Comparison of ENCODE assay signal across 9 mouse cellular contexts in the genomic region with DNA sequence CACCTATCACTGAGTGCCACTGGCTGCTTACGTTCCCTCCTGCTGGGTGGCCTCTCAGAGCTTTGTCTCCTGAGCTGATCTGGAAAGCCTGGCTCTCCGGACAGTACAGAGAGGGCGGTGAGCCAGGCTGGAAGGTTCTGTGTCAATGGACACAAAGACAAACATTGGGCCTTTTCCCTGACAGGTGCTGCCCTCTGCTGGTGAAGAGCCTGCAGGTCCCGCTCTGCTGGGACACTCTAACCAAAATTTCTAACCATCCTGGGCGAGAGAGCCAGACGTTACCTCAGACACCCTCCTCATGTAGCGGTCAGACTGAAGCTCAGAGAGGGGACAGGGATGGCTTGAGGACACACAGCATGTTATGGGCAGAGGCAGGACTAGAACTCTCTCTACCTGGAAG.
DNase-seq lines count a peak whose midpoint lies in the region; ATAC-seq and TF ChIP-seq lines count a peak whose summit lies in the region.
"Had no signal": no experiment of that assay in that cellular context is flagged by ENCODE, and none has a peak within 500 bp of the region (broad histone marks: within the 10 kb centered on the region; RNA-seq: fewer than 3 reads in every experiment).

No protein-coding gene starts in this region.

- H3K9ac ChIP-seq in forebrain, embryonic 12.5 days = no peak overlapping the region
- no peak overlapping the region for H3K9ac ChIP-seq in hindbrain, embryonic 15.5 days
- no peak overlapping the region for H3K9ac ChIP-seq in limb, embryonic 11.5 days (ENCODE audit: low read length)
- H3K9ac ChIP-seq in midbrain, postnatal 0 days (replicated peaks; ENCODE audit: low read length, poor library complexity, severe bottlenecking) = no peak overlapping the region
- H3K9ac ChIP-seq: limb, embryonic 13.5 days had no signal

- no peak for TF ChIP-seq POLR2A in kidney, adult 2 months (IDR thresholded peaks at IDR 0.05; ENCODE audit: low read depth, low read length)
- no peak for TF ChIP-seq POLR2A in brain, embryonic 14.5 days (IDR thresholded peaks at IDR 0.05; ENCODE audit: borderline replicate concordance, extremely low read depth, insufficient read depth, insufficient read length, poor library complexity, severe bottlenecking)

- WGBS in kidney, adult 2 months = 39% methylated on average over 7 of the region's 7 CpGs
- WGBS in forebrain, embryonic 12.5 days = 28% methylated on average over 7 of the region's 7 CpGs
- 26% methylated on average over 7 of the region's 7 CpGs for WGBS in hindbrain, embryonic 15.5 days
- WGBS in limb, embryonic 11.5 days = 34% methylated on average over 7 of the region's 7 CpGs
- 30% methylated on average over 7 of the region's 7 CpGs for WGBS in midbrain, postnatal 0 days

- no peaks in the 10 kb centered on the region for H3K4me1 ChIP-seq in kidney, adult 2 months (ENCODE audit: control insufficient read depth, insufficient read depth, low read length)
- H3K4me1 ChIP-seq in forebrain, embryonic 12.5 days = peaks cover 3% of the 10 kb centered on the region; the same call in 1 of the 2 replicates
- peaks cover 10% of the 10 kb centered on the region for H3K4me1 ChIP-seq in hindbrain, embryonic 15.5 days (replicated peaks)
- H3K4me1 ChIP-seq in limb, embryonic 11.5 days (ENCODE audit: control insufficient read depth, insufficient read depth, low read length) = no peaks in the 10 kb centered on the region
- H3K4me1 ChIP-seq in midbrain, postnatal 0 days (ENCODE audit: insufficient read depth, low read length) = no peaks in the 10 kb centered on the region

- no peak overlapping the region for H3K27ac ChIP-seq in kidney, adult 2 months (ENCODE audit: insufficient read depth, low read depth, low read length)
- H3K27ac ChIP-seq in forebrain, embryonic 12.5 days = no peak overlapping the region
- 0 out of 2 replicates have a peak overlapping the region, but pooled peaks have one; percentile 17 for H3K27ac ChIP-seq in hindbrain, embryonic 15.5 days (replicated peaks)
- H3K27ac ChIP-seq in limb, embryonic 11.5 days (replicated peaks; ENCODE audit: low read depth, low read length) = no peak overlapping the region
- no peak overlapping the region for H3K27ac ChIP-seq in midbrain, postnatal 0 days (ENCODE audit: low read depth, low read length)
- H3K27ac ChIP-seq: limb, embryonic 13.5 days had no signal

- peak; percentile 76 for ATAC-seq in forebrain, embryonic 12.5 days (ENCODE audit: low FRiP score)
- peak; percentile 69; the same call in 1 of the 2 replicates for ATAC-seq in hindbrain, embryonic 15.5 days (ENCODE audit: low FRiP score, low read depth)
- ATAC-seq in limb, embryonic 11.5 days (ENCODE audit: insufficient number of reproducible peaks, low FRiP score, low TSS enrichment, low read depth) = no peak
- ATAC-seq in midbrain, postnatal 0 days (ENCODE audit: low FRiP score) = peak; percentile 49; the same call in 1 of the 2 replicates

- H3K36me3 ChIP-seq in kidney, adult 2 months (ENCODE audit: control insufficient read depth, insufficient read depth, low read length) = no peaks in the 10 kb centered on the region; the same call in 1 of the 2 replicates
- H3K36me3 ChIP-seq in forebrain, embryonic 12.5 days (replicated peaks) = peaks cover 73% of the 10 kb centered on the region
- H3K36me3 ChIP-seq in hindbrain, embryonic 15.5 days = peaks cover 19% of the 10 kb centered on the region
- H3K36me3 ChIP-seq in limb, embryonic 11.5 days (ENCODE audit: control insufficient read depth, insufficient read depth, low read length) = peaks cover 4% of the 10 kb centered on the region; the same call in 1 of the 2 replicates
- H3K36me3 ChIP-seq in midbrain, postnatal 0 days (ENCODE audit: insufficient read depth, low read length) = peaks cover 32% of the 10 kb centered on the region

- no peak overlapping the region for H3K4me3 ChIP-seq in kidney, adult 2 months (ENCODE audit: insufficient read depth, low read depth, low read length)
- no peak overlapping the region for H3K4me3 ChIP-seq in forebrain, embryonic 12.5 days (replicated peaks)
- no peak overlapping the region for H3K4me3 ChIP-seq in hindbrain, embryonic 15.5 days
- H3K4me3 ChIP-seq in limb, embryonic 11.5 days (ENCODE audit: low read depth, low read length) = no peak overlapping the region
- no peak overlapping the region for H3K4me3 ChIP-seq in midbrain, postnatal 0 days (ENCODE audit: low read depth, low read length)
- H3K4me3 ChIP-seq: limb, embryonic 13.5 days had no signal

- H3K4me2 ChIP-seq in forebrain, embryonic 12.5 days = no peak overlapping the region
- H3K4me2 ChIP-seq in hindbrain, embryonic 15.5 days = no peak overlapping the region
- no peak overlapping the region for H3K4me2 ChIP-seq in limb, embryonic 11.5 days (ENCODE audit: low read depth, severe bottlenecking)
- no peak overlapping the region for H3K4me2 ChIP-seq in midbrain, postnatal 0 days (ENCODE audit: low read depth, low read length, poor library complexity, severe bottlenecking)
- H3K4me2 ChIP-seq: limb, embryonic 13.5 days had no signal

- H3K9me3 ChIP-seq in forebrain, embryonic 12.5 days = no peaks in the 10 kb centered on the region
- H3K9me3 ChIP-seq in hindbrain, embryonic 15.5 days = no peaks in the 10 kb centered on the region
- no peaks in the 10 kb centered on the region for H3K9me3 ChIP-seq in limb, embryonic 11.5 days (ENCODE audit: control insufficient read depth, low read length)
- H3K9me3 ChIP-seq in midbrain, postnatal 0 days (ENCODE audit: low read length) = no peaks in the 10 kb centered on the region
- H3K9me3 ChIP-seq: limb, embryonic 13.5 days had no signal

- peak; percentile 85 for TF ChIP-seq CTCF in kidney, adult 2 months (conservative IDR thresholded peaks at IDR 0.05; ENCODE audit: insufficient read depth, insufficient read length, low read depth, low read length)
- TF ChIP-seq CTCF in brain, embryonic 14.5 days (IDR thresholded peaks at IDR 0.05; ENCODE audit: borderline replicate concordance, extremely low read depth, insufficient read depth, insufficient read length) = peak; percentile 94
- peak; percentile 90 for TF ChIP-seq CTCF in midbrain, postnatal 0 days (IDR thresholded peaks at IDR 0.05)

- no peaks in the 10 kb centered on the region for H3K27me3 ChIP-seq in kidney, adult 2 months (replicated peaks; ENCODE audit: control insufficient read depth, insufficient read depth, low read length)
- no peaks in the 10 kb centered on the region for H3K27me3 ChIP-seq in forebrain, embryonic 12.5 days
- no peaks in the 10 kb centered on the region for H3K27me3 ChIP-seq in hindbrain, embryonic 15.5 days
- no peaks in the 10 kb centered on the region for H3K27me3 ChIP-seq in limb, embryonic 11.5 days (ENCODE audit: control insufficient read depth, insufficient read depth, low read length)
- no peaks in the 10 kb centered on the region for H3K27me3 ChIP-seq in midbrain, postnatal 0 days (ENCODE audit: insufficient read depth, low read length)
- H3K27me3 ChIP-seq: limb, embryonic 13.5 days had no signal

- peak; percentile 52 for DNase-seq in kidney, adult 2 months
- no peak for DNase-seq in kidney, adult 11 months
- DNase-seq in brain, embryonic 14.5 days (ENCODE audit: low read depth) = peak; percentile 80
- DNase-seq in limb, embryonic 11.5 days (ENCODE audit: low spot score) = peak; percentile 81
- DNase-seq in midbrain, postnatal 0 days (ENCODE audit: low spot score) = peak; percentile 77
- peak; percentile 92 for DNase-seq in testis, postnatal 10 days (ENCODE audit: low spot score)
